Mouse (Mus musculus) urinary bladder, postnatal 25 days (tissue): ENCODE measurements around the gene Polr1c.

Experiments used
- DNase-seq: peaks from one replicate; pipeline ENCODE4 v3.0.0; 2022; ENCODE audit warnings: low spot score

Polr1c gene

GRCm38 (mm10) chr17:46210550-46210949, 37.3 kb downstream of the Polr1c start:
- DNase-seq: no peak

- DNase-seq: no peak
Measured at GRCm38 (mm10) chr17:46206676-46207075, 41.2 kb downstream of the Polr1c start.

- peak; percentile 19 for DNase-seq
Measured at GRCm38 (mm10) chr17:46203078-46203477, 44.8 kb downstream of the Polr1c start.

GRCm38 (mm10) chr17:46202421-46203071, 45.3 kb downstream of the Polr1c start, which contains the start of the genes Polh and Xpo5:
Polh (minus strand) TSS chr17:46202645.
Xpo5 (plus strand) TSS chr17:46202782.
- DNase-seq: peak; percentile 91

GRCm38 (mm10) chr17:46201151-46201550, 46.7 kb downstream of the Polr1c start:
- no peak for DNase-seq
